Mouse (Mus musculus) thymus, postnatal 36 days (tissue): ENCODE data around the gene Fam174b.

ENCODE experiments used
- DNase-seq, 2 experiments: peaks; one replicate each; pipeline ENCODE4 v3.0.0; 2022; ENCODE audit warnings: mixed read lengths in 2 of 2

Gene Fam174b

GRCm38 (mm10) chr7:73816255-73816996, 76.3 kb downstream of the Fam174b start:
- DNase-seq = no peak

DNA sequence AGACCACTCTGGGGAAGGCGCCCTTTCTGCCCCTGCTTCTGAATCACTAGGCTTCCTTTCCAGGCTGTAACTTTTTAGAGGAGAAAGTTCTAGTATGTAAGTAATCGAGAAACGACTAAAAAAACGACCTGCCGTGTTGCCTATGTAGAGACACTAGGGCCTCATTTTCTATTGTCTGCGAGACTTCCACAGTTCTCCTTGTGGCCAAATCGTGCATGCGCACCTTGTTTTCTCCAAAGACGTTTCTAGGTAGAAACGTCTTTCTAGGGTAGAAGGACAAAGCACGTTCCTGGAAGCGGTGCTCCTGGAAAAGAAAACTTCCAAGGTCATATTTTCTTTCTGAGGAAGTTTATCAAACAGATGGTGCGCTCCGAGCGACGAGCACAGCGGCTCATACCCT, 79.3 kb downstream of the Fam174b start:
- DNase-seq = no peak
